Mouse (Mus musculus) G1E (cell line): ENCODE results near the gene Fgf6. TPM values are rescaled to one million over a fixed set of nuclear protein-coding genes. Genes with fewer than 3 reads are reported as not detected.

ENCODE experiments used
- ATAC-seq: 2 replicates; pipeline ENCODE4 v1.8.0; 2016; ENCODE audit warnings: mild to moderate bottlenecking; ENCODE audit not compliant: insufficient number of reproducible peaks, poor library complexity, low FRiP score, severe bottlenecking; ENCODE audit errors: extremely low read depth
- DNase-seq: peaks from one replicate; pipeline ENCODE4 v3.0.0; 2012; ENCODE audit warnings: low spot score
- H3K27me3 ChIP-seq: 2 replicates; pipeline ENCODE4 v1.6.1; 2012; ENCODE audit warnings: mild to moderate bottlenecking, low read length, inconsistent platforms; ENCODE audit not compliant: insufficient read depth
- H3K36me3 ChIP-seq: replicated peaks from 2 replicates; pipeline ENCODE3; 2012; ENCODE audit warnings: mild to moderate bottlenecking, inconsistent platforms
- H3K4me1 ChIP-seq: 2 replicates; pipeline ENCODE4 v1.6.1; 2012; ENCODE audit warnings: low read depth, low read length, inconsistent platforms, mixed read lengths; ENCODE audit not compliant: insufficient read depth
- H3K4me3 ChIP-seq: 2 replicates; pipeline ENCODE4 v1.5.1; 2012; ENCODE audit warnings: low read depth, mild to moderate bottlenecking, inconsistent platforms, low read length, moderate library complexity, mixed read lengths
- H3K9me3 ChIP-seq: replicated peaks from 2 replicates; pipeline ENCODE4 v1.6.1; 2012; ENCODE audit warnings: inconsistent platforms
- CTCF ChIP-seq: IDR thresholded peaks from 2 replicates; pipeline ENCODE4 v1.5.1; 2012; ENCODE audit warnings: low read depth, low read length, inconsistent platforms, mixed read lengths
- GATA1 ChIP-seq: IDR thresholded peaks from 2 replicates; pipeline ENCODE4 v1.6.1; 2012; ENCODE audit warnings: borderline replicate concordance, low read length, inconsistent platforms, mixed read lengths
- GATA2 ChIP-seq: IDR thresholded peaks from 2 replicates; pipeline ENCODE4 v1.6.1; 2012; ENCODE audit warnings: low read depth, low read length, inconsistent platforms, borderline replicate concordance
- POLR2AphosphoS5 ChIP-seq: IDR thresholded peaks from 2 replicates; pipeline ENCODE4 v1.6.1; 2012; ENCODE audit warnings: low read depth, low read length, inconsistent platforms; ENCODE audit not compliant: insufficient replicate concordance
- TAL1 ChIP-seq: conservative IDR thresholded peaks from 2 replicates; pipeline ENCODE4 v1.6.1; 2012; ENCODE audit warnings: low read depth, low read length, inconsistent platforms, mixed read lengths
- polyA plus RNA-seq: library from polyadenylated mRNA; stranded (reverse); fragments of >175 nt; gene quantifications from 2 replicates; pipeline ENCODE4 v1.2.3, GENCODE M21; 2012
- total RNA-seq, 2 experiments: library from RNA; stranded (forward) in 1 of 2; stranded (reverse) in 1 of 2; fragments of 200-1000 nt in 1 of 2; fragments of >200 nt in 1 of 2; fragmentation: Nextera tagmentation in 1 of 2; gene quantifications; 2 replicates each; pipeline ENCODE4 v1.2.3; 2014 to 2017

Gene Fgf6
- total RNA-seq (2014; fragmentation: Nextera tagmentation) (not detected in 2 replicates), total RNA-seq (2017) (0.05 and 0.06 TPM in 2 replicates), polyA plus RNA-seq (not detected in 2 replicates)

DNA sequence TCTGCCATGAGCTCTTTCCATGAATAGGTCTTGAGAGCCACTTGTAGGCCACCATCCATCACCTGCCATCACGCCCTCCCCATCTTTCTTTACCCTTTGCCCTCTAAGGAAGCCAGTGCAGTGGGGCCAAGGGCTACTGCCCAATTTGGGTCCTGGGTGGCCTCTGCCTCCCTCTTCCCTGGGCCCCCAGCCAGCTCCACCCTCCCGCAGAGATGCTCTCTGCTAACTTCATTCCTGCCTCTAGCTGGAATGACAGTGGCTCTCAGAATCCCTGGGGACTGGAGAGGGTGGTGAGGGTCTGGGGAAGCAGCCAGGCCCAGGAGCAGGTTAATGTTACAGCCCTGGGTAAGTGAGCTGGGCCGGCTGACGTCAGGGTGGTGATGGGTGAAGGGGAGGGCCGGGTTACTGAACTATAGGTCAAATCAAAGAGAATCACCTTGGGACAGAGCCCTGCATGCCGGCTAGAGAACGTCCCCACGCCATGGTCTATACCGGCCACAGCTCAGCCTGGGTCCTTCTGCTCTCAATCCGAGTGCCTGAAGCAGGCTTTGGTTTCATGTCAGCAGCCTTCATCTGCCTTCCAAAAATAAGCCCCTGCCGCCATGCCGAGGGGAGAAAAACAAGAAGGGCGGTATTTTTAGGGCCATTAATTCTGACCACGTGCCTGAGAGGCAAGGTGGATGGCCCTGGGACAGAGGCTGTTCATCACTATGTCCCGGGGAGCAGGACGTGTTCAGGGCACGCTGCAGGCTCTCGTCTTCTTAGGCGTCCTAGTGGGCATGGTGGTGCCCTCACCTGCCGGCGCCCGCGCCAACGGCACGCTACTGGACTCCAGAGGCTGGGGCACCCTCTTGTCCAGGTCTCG, at the start of gene Fgf6:
TSS of gene Fgf6 (plus strand) at position 681 of the 865 bp plus-strand sequence.
- TF ChIP-seq GATA2 = no peak
- TF ChIP-seq POLR2AphosphoS5 = no peak
- no peak for TF ChIP-seq TAL1
- TF ChIP-seq CTCF = no peak
- no peak for TF ChIP-seq GATA1
- ATAC-seq (no peak), DNase-seq (no peak)
- Histone ChIP-seq H3K36me3 (no peaks in the 10 kb centered on the region), H3K4me3 (no peak within 1 kb of the TSS), H3K4me1 (no peaks in the 10 kb centered on the region), H3K9me3 (no peaks in the 10 kb centered on the region), H3K27me3 (no peaks in the 10 kb centered on the region)

- H3K4me1 ChIP-seq = no peaks in the 10 kb centered on the region
- DNase-seq (no peak), ATAC-seq (no peak)
- H3K4me3 ChIP-seq = no peak overlapping the region
- no peaks in the 10 kb centered on the region for H3K27me3 ChIP-seq
- H3K36me3 ChIP-seq = peaks cover 79% of the 10 kb centered on the region
- no peaks in the 10 kb centered on the region for H3K9me3 ChIP-seq
- TF ChIP-seq POLR2AphosphoS5 (no peak), GATA1 (no peak), GATA2 (no peak), CTCF (no peak), TAL1 (no peak)
These were observed 49.0 kb upstream of the Fgf6 start for GRCm38 (mm10) chr6:126966241-126967026.

DNA sequence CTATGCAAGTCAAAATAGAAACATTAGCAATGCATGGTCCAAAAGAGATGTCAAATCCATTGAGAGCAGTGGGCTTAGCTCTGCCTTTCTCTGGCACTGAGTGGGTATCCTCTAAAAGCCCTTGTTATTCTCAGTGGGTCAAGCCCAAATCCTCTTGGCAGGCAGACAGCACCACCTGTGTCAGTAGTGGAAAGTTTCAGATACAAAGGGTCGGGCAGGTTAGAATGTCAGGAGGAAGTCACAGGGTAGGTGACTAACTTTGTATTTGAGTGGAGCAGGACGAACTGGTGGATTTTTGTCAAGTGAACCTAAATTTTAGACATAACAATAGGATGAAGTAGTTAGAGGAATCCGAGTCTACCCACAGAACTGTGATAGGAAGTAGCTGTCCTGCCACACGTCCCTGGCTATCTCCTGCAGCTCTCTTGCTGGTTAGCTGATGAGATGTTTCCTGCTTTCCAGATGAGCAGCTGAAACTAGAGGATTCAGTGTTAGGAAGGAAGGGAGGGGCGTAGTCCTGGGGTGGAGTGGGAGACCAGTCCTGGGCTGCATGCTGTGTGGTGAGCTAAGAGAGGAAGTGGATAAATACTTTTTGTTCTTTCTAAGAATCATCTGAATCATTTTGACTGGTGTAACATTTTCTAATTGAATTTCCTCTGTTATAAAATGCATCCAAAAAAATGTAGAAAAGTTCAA, 33.7 kb upstream of the Fgf6 start:
- Histone ChIP-seq H3K9me3 (no peaks in the 10 kb centered on the region), H3K4me3 (no peak overlapping the region), H3K27me3 (peaks cover 2% of the 10 kb centered on the region; the same call in 1 of the 2 replicates), H3K4me1 (no peaks in the 10 kb centered on the region), H3K36me3 (peaks cover 23% of the 10 kb centered on the region)
- ATAC-seq (no peak), DNase-seq (no peak)
- TF ChIP-seq GATA2 (no peak), POLR2AphosphoS5 (no peak), TAL1 (no peak), CTCF (no peak), GATA1 (no peak)

DNA sequence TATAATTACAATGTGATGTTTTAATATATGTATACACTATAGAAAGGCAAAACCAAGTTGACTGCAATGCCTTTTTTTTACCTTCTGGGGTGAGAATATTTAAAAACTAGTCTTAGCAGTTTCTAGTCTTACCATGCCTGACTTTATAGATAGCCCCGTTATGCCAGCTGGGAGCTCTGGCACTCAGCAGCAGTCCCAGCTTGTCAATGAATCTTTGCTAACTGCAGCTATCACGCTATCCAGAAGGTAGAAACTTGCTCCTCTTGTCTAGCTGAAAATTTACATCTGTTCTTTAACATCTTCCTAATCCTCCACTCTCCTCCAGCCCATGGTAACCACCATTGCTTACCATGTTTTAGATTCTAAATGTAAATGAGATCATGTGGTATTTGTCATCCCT, 21.7 kb upstream of the Fgf6 start:
- no peaks in the 10 kb centered on the region for H3K36me3 ChIP-seq
- no peak overlapping the region for H3K4me3 ChIP-seq
- TF ChIP-seq CTCF = no peak
- DNase-seq (no peak), ATAC-seq (no peak)
- no peaks in the 10 kb centered on the region for H3K9me3 ChIP-seq
- no peaks in the 10 kb centered on the region for H3K27me3 ChIP-seq
- no peaks in the 10 kb centered on the region for H3K4me1 ChIP-seq

DNA sequence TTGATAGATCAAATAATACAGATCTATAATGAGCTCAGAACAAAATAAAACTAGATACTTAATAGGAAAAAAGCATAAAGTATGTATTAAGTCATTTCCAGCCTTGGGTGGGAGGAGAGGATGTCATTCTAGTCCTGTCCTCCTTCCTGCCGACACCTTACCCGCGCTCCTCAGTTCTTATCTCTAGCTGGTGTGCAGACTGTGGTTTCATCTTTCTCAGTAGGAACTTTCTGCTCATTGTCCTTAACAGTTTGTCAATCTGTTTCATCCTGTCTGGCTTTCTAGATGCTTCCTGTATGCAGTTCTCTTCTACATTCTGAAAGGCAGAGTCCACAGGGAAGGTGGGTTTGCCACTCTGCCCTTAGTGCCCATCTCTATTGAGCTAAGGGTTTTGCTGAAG, 19.9 kb upstream of the Fgf6 start:
- DNase-seq = no peak

DNA sequence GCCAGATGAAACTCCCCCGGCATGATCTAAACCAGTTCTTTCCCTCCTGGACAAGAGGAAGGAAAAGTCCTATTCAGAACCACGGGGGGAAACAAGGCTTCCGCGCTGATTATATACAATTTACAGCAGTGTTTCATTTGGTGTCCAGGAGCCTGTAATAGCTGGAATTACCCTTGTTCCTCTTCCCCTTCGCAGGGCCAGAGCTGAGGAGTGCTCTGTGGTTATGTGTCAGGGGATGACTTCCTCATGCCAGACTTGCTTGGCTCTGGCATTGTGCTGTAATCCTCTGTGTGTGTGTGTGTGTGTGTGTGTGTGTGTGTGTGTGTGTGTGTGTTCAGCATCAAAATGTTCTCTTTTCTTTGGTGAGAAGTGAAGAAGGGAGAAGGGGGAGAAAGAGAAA, 19.0 kb upstream of the Fgf6 start:
- no peak for ATAC-seq
- no peak for DNase-seq

More for the DNA sequence above, 19.9 kb upstream of the Fgf6 start:
- Histone ChIP-seq H3K27me3 (no peaks in the 10 kb centered on the region), H3K9me3 (no peaks in the 10 kb centered on the region), H3K36me3 (no peaks in the 10 kb centered on the region), H3K4me1 (no peaks in the 10 kb centered on the region), H3K4me3 (no peak overlapping the region)
- TF ChIP-seq GATA1 (no peak), CTCF (no peak)
- ATAC-seq = no peak

More for the DNA sequence above, 19.0 kb upstream of the Fgf6 start:
- no peaks in the 10 kb centered on the region for H3K9me3 ChIP-seq
- no peak overlapping the region for H3K4me3 ChIP-seq
- TF ChIP-seq TAL1 (no peak), CTCF (no peak), GATA1 (no peak), GATA2 (no peak), POLR2AphosphoS5 (no peak)
- H3K4me1 ChIP-seq = no peaks in the 10 kb centered on the region
- no peaks in the 10 kb centered on the region for H3K27me3 ChIP-seq
- H3K36me3 ChIP-seq = no peaks in the 10 kb centered on the region
